Mouse (Mus musculus): ENCODE results near the gene Dpm1.

The Dpm1 gene

GRCm38 (mm10) chr2:168223326-168223725 lies 7.1 kb downstream of the Dpm1 start:
- DNase-seq, result no peak

GRCm38 (mm10) chr2:168213788-168214397 lies 16.5 kb downstream of the Dpm1 start:
- no peak for DNase-seq

GRCm38 (mm10) chr2:168207883-168208282 lies 22.5 kb downstream of the Dpm1 start:
- DNase-seq, result no peak

DNA sequence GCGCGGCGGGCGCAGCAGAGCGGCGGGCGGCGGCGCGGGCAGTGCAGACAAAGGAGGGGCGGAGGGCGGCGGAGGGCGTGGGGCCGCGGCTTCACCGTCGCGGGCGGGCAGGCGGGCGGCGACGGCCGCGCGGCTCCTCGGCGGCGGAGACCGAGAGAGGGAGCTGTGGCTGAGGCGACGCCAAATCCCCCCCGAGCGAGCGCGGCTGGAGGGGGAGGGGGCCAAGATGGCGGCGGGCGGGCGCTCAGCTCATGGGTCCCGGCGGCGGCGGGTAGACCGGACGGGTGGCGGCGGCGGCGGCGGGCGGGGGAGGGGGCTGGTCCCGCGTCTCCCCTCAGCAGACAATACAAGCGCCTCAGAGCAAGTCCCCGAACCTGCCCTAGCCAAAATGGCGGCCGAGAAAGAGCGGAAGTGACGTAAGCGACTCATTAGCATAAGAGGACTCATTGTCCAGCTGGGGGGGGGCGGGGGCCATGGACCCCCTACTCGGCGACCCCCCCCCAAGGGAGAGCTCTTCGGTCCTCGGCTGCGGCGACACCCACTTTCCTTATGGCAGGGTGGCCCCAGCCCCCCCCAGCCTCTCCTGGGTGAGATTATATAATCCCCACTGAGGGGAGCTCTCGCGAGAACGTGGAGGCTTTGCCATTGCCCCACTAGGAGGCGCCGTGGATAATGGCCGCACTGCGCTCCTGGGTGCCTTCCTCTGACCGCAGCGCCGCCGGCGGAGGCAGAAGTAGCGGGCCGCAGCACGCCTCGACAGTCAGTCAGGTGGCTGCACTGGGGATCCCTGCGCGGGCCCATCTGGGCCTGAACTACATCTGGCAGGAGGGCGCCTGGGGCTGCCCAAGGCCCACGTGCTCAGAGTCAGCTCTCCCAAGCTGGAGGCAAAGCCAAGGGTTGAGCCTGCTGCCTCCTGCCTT lies 23.4 kb downstream of the Dpm1 start, which contains the start of gene Adnp:
TSS of gene Adnp (minus strand) at position 388 of the 920 bp plus-strand sequence.
- peak; percentile 98 for DNase-seq

DNA sequence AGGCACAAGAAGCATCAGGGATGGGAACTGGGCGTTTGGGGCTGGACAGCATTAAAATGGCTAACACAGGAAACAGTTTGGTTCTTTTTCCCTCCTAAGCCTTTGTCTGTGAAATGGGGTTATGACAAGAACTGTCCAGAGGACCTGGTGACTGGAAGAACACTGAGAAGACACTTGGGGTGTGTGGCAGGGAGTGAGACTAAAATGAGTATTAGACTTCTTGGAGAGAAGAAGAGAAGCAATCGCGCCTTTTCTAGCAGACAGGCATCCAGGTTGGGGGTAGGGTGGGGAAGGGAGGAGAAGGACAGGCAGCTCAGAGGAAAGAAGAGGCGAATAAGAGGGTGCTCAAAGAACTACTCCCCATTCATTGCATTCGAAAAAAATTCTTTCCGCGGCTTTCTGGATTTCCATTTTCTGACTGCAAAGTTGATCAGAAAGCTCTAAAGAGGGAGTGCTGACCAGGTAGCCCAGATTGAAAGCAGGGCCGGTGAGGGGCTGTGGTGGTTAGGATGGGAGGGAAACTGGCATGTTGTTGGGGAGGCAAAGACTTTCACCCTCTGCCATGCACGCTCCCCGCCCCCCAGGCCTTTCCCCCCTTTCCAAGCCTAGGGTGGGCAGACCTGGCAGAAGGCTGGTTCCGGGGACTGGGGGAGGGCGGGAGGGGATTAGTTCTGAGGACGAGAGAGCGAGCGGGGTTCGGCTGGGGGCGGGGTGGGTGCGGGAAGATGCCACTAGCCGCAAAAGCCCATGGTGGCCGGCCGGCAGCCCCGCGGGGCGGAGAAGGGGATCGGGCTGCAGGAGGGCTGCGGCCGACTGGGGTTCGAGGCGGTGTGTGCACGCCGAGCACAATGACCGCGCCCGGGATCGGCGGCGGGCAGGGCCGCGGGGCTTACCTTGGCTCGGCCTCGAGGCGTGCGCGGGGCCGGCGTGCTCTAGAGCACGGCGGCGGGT lies 24.4 kb downstream of the Dpm1 start:
- peak; percentile 29 to 45 for DNase-seq

DNA sequence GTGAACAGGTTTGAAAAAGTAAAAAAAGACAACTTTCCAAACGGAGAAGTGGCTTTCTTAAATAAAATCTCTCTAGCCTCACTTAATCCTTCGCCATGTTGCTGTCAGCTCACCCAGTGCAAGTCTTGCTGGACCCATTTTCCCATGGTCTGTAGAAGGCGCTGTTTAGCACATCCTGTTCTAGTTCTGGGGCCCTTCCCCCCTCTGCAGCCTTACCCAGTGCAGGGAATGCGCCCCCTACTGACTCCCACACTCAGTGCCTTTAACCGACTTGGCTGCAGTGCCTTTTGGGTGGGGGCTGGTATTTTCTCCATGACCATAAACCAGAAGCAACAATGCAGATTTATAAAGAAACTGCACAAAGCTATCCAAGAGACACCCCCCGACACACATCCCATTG lies 25.1 kb downstream of the Dpm1 start:
- peak; percentile 94 to 96 for DNase-seq

DNA sequence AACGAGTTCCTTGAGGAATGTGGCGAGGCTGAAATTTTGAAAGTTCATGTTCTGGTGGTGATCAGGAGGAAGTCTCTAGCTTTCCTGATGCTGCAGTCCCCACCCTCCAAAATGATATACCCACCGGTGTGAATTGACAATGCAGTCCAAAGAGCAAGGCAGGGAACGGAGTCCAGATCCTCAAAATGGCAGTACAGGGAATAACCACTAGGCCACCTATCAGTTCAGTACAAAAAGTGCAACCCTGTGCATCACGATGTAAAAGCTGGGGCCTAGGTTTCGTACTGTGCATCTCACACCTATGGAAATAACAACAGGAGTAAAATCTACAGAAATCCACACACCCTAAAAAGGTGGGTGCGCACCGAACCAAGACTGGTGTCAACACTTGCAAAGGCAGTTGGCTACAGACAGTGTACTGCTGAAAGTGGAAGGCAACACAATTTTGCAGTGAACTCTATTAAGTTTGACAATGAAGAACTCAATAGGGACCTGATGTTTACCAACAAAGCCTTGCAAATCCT lies 25.9 kb downstream of the Dpm1 start:
- no peak for DNase-seq

GRCm38 (mm10) chr2:168200014-168200691 lies 30.2 kb downstream of the Dpm1 start:
- DNase-seq, result no peak

DNA sequence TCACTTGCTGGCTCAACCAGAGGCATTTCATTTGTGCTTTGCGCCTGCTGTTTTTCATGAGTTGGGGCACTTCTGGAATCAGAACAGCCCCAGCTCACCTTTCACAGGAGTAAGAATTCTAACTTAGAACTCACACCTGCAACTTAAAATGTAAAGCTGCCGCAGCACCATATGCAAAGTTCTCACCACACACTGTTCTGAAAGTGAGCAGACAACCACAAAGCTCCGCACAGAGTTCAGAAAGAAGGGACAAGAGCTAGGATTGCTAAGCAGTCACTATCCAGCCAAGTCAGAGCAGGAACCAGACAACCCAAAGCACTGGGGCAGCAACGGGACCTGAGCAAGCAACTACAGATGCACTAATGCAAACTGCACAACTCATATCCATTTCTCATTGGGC lies 30.9 kb downstream of the Dpm1 start:
- no peak for DNase-seq

DNA sequence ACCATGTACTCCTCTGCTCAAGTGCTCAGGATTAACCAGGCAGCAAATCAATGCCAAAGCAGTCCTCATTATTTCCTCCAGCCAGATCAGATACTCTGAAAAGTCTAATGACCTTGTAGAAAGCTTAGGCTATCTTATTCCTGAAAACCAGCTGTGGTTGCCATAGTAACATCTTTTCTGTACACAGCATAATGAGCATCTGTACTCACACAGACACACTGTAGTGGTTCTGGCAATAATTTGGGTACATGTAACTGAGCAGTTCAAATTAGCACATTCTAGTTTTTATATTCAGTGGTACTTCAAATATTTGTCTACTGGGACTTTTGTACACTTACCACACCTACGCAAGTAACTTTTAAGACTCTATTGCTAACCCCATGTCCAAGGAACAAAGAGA lies 32.0 kb downstream of the Dpm1 start:
- no peak for DNase-seq

GRCm38 (mm10) chr2:168195721-168196120 lies 34.7 kb downstream of the Dpm1 start:
- DNase-seq, result no peak

- no peak for DNase-seq
These were observed 36.7 kb downstream of the Dpm1 start for GRCm38 (mm10) chr2:168193685-168194084.

GRCm38 (mm10) chr2:168191856-168192255 lies 38.5 kb downstream of the Dpm1 start:
- no peak for DNase-seq

GRCm38 (mm10) chr2:168175946-168176345 lies 54.4 kb downstream of the Dpm1 start:
- no peak for DNase-seq

- peak; percentile 73 to 76 for DNase-seq
These were observed 60.2 kb downstream of the Dpm1 start for GRCm38 (mm10) chr2:168170167-168170685.

DNA sequence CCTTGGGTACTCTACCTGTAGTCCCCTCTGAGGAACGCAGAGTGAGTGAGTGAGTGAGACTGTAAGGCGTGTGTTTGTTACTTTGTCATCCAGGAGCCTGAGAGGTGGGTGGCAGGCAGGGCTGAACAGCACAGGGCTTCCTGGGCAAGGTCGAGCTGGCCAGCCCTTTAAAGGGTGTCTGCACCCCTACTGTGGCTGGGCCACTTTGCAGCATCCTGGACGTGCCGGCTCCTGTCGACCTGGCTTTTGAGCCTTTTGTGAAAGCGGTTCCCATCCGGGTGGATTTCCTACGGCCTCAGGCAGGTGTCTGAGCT lies 60.6 kb downstream of the Dpm1 start:
- DNase-seq, result no peak

GRCm38 (mm10) chr2:168168892-168169799 lies 61.2 kb downstream of the Dpm1 start:
- DNase-seq, result no peak

- no peak for DNase-seq
These were observed 62.6 kb downstream of the Dpm1 start for GRCm38 (mm10) chr2:168167781-168168180.

- no peak for DNase-seq
These were observed 63.5 kb downstream of the Dpm1 start for GRCm38 (mm10) chr2:168166750-168167460.

GRCm38 (mm10) chr2:168161978-168162377 lies 68.4 kb downstream of the Dpm1 start:
- DNase-seq, result peak in 1 of 2 experiments; percentile 9

Data from B cell, adult 2 months (primary cell).